Mouse (Mus musculus) forebrain, postnatal 0 days (tissue): ENCODE results near the gene Far2. TPM values are rescaled to one million over a fixed set of nuclear protein-coding genes. Genes with fewer than 3 reads are reported as not detected.
"Not testable (repeated sequence)": the region's sequence is repeated elsewhere in the genome, so short reads cannot be mapped to it uniquely, and the experiment has no call there.

Experiments used
- ATAC-seq: fragments of 200-750 bp; cut with Nextera tagmentation; 2 replicates; pipeline ENCODE4 v1.8.0; 2017; ENCODE audit warnings: mild to moderate bottlenecking, moderate library complexity
- DNase-seq: peaks from one replicate; pipeline ENCODE4 v3.0.0-alpha.2; 2015
- H3K27ac ChIP-seq: fragments of 300-500 bp; sonication (generic); 2 replicates; pipeline ENCODE4 v1.5.1; 2014; ENCODE audit warnings: low read depth, mild to moderate bottlenecking, antibody characterized with exemption, low read length, moderate library complexity, mixed read lengths
- H3K27me3 ChIP-seq: fragments of 300-500 bp; sonication (generic); 2 replicates; pipeline ENCODE4 v1.6.1; 2014; ENCODE audit warnings: mild to moderate bottlenecking, low read length, mixed read lengths; ENCODE audit not compliant: insufficient read depth
- H3K36me3 ChIP-seq: fragments of 300-500 bp; sonication (generic); 2 replicates; pipeline ENCODE4 v1.6.1; 2014; ENCODE audit warnings: mild to moderate bottlenecking, moderate library complexity; ENCODE audit not compliant: insufficient read depth
- H3K4me1 ChIP-seq: fragments of 300-500 bp; sonication (generic); 2 replicates; pipeline ENCODE4 v1.6.1; 2014; ENCODE audit warnings: antibody characterized with exemption; ENCODE audit not compliant: insufficient read depth
- H3K4me2 ChIP-seq: fragments of 300-500 bp; sonication (generic); 2 replicates; pipeline ENCODE4 v1.6.1; 2014; ENCODE audit warnings: low read depth, mild to moderate bottlenecking, moderate library complexity
- H3K4me3 ChIP-seq: fragments of 300-500 bp; sonication (generic); 2 replicates; pipeline ENCODE4 v1.5.1; 2014; ENCODE audit warnings: low read depth, low read length, mixed read lengths
- H3K9ac ChIP-seq: fragments of 300-500 bp; sonication (generic); 2 replicates; pipeline ENCODE4 v1.6.1; 2014; ENCODE audit warnings: mild to moderate bottlenecking
- H3K9me3 ChIP-seq: fragments of 300-500 bp; sonication (generic); 2 replicates; pipeline ENCODE4 v1.6.1; 2016; ENCODE audit warnings: low read length
- CTCF ChIP-seq: sonication (generic); IDR thresholded peaks from 2 replicates; pipeline ENCODE4 v1.5.1; 2016; ENCODE audit warnings: antibody characterized with exemption, control low read depth, low read depth
- WGBS: fragments of 180-500 bp; shearing (Covaris S2); extraction: QIAGEN DNeasy Blood & Tissue Kit; methylation state at CpG from one replicate; pipeline ENCODE4 v1.1.7; 2014; 5-methylcytosine and 5-hydroxymethylcytosine counted together
- polyA plus RNA-seq: library from polyadenylated mRNA; unstranded; fragments of >200 nt; fragmentation: Nextera tagmentation; extraction: Ambion mirVana; gene quantifications from 2 replicates; pipeline ENCODE4 v1.2.1, GENCODE M21; 2015
- total RNA-seq: library from RNA; depleted of rRNA; stranded (reverse); fragments of >200 nt; gene quantifications from 2 replicates; pipeline ENCODE4 v1.2.3, GENCODE M21; 2014

Gene Far2
- total and polyA plus RNA-seq, 2 experiments from 2014 or later = 29.5 to 34.0 TPM

- DNase-seq = no peak
- Histone ChIP-seq H3K4me3 (no peak overlapping the region), H3K27me3 (no peaks in the 10 kb centered on the region), H3K36me3 (0 out of 2 replicates have a peak, but pooled peaks cover 3% of the 10 kb centered on the region), H3K27ac (no peak overlapping the region), H3K4me1 (no peaks in the 10 kb centered on the region), H3K9ac (no peak overlapping the region), H3K4me2 (no peak overlapping the region), H3K9me3 (no peaks in the 10 kb centered on the region)
- WGBS = 85% methylated on average over 6 of the region's 6 CpGs
- no peak for TF ChIP-seq CTCF
- no peak for ATAC-seq
Observed at GRCm38 (mm10) chr6:148139288-148139995, 92.4 kb downstream of the Far2 start.

GRCm38 (mm10) chr6:148141874-148142273 lies 94.8 kb downstream of the Far2 start:
- Histone ChIP-seq H3K36me3 (0 out of 2 replicates have a peak, but pooled peaks cover 3% of the 10 kb centered on the region), H3K9me3 (no peaks in the 10 kb centered on the region), H3K9ac (no peak overlapping the region), H3K27me3 (no peaks in the 10 kb centered on the region), H3K4me1 (no peaks in the 10 kb centered on the region), H3K27ac (no peak overlapping the region), H3K4me3 (no peak overlapping the region), H3K4me2 (no peak overlapping the region)
- ATAC-seq = no peak
- 80% methylated on average over 5 of the region's 5 CpGs for WGBS
- TF ChIP-seq CTCF = no peak
- DNase-seq = no peak

- WGBS = 85% methylated on average over 1 of the region's 1 CpGs
- ATAC-seq = no peak
- no peak for TF ChIP-seq CTCF
- 0 out of 2 replicates have a peak, but pooled peaks cover 3% of the 10 kb centered on the region for H3K36me3 ChIP-seq
- no peaks in the 10 kb centered on the region for H3K4me1 ChIP-seq
- no peaks in the 10 kb centered on the region for H3K9me3 ChIP-seq
- H3K4me3 ChIP-seq = no peak overlapping the region
- H3K9ac ChIP-seq = no peak overlapping the region
- no peak overlapping the region for H3K4me2 ChIP-seq
- no peak for DNase-seq
- H3K27ac ChIP-seq = no peak overlapping the region
- H3K27me3 ChIP-seq = no peaks in the 10 kb centered on the region
Observed at GRCm38 (mm10) chr6:148142421-148142820, 95.4 kb downstream of the Far2 start.

GRCm38 (mm10) chr6:148152305-148152704 lies 105.2 kb downstream of the Far2 start:
- 56% methylated on average over 4 of the region's 4 CpGs for WGBS
- not testable (repeated sequence) for H3K27me3 ChIP-seq, H3K4me3 ChIP-seq, DNase-seq, H3K4me1 ChIP-seq, H3K9me3 ChIP-seq, H3K4me2 ChIP-seq, ATAC-seq, H3K36me3 ChIP-seq, H3K27ac ChIP-seq, H3K9ac ChIP-seq

GRCm38 (mm10) chr6:148172904-148173303 lies 125.8 kb downstream of the Far2 start:
- no peaks in the 10 kb centered on the region for H3K9me3 ChIP-seq
- DNase-seq (no peak), ATAC-seq (no peak)
- no peak overlapping the region for H3K9ac ChIP-seq
- no peak overlapping the region for H3K4me3 ChIP-seq
- H3K36me3 ChIP-seq = no peaks in the 10 kb centered on the region
- no peaks in the 10 kb centered on the region for H3K27me3 ChIP-seq
- no peak overlapping the region for H3K27ac ChIP-seq
- 90% methylated on average over 3 of the region's 3 CpGs for WGBS
- no peaks in the 10 kb centered on the region for H3K4me1 ChIP-seq
- TF ChIP-seq CTCF = no peak
- no peak overlapping the region for H3K4me2 ChIP-seq

- 94% methylated on average over 1 of the region's 1 CpGs for WGBS
- no peak for TF ChIP-seq CTCF
- peaks cover 69% of the 10 kb centered on the region for H3K36me3 ChIP-seq
Observed at GRCm38 (mm10) chr6:148185694-148186093, 138.6 kb downstream of the Far2 start.

GRCm38 (mm10) chr6:148193972-148194701 lies 147.1 kb downstream of the Far2 start:
- Histone ChIP-seq H3K36me3 (peaks cover 39% of the 10 kb centered on the region), H3K27ac (no peak overlapping the region), H3K9me3 (no peaks in the 10 kb centered on the region), H3K4me3 (no peak overlapping the region), H3K27me3 (no peaks in the 10 kb centered on the region), H3K4me2 (no peak overlapping the region), H3K9ac (no peak overlapping the region), H3K4me1 (no peaks in the 10 kb centered on the region)
- 96% methylated on average over 6 of the region's 6 CpGs for WGBS
- no peak for TF ChIP-seq CTCF
- ATAC-seq (no peak), DNase-seq (no peak)

More at GRCm38 (mm10) chr6:148185694-148186093, 138.6 kb downstream of the Far2 start:
- no peaks in the 10 kb centered on the region for H3K27me3 ChIP-seq
- no peak overlapping the region for H3K4me3 ChIP-seq
- H3K4me2 ChIP-seq = no peak overlapping the region
- no peak overlapping the region for H3K9ac ChIP-seq
- no peaks in the 10 kb centered on the region for H3K9me3 ChIP-seq
- no peak for DNase-seq
- H3K27ac ChIP-seq = no peak overlapping the region
- H3K4me1 ChIP-seq = no peaks in the 10 kb centered on the region
- no peak for ATAC-seq
